Mouse (Mus musculus): ENCODE measurements at regions not wholly inside any gene's neighbourhood (a gene's known extent, or its start where the extent isn't known, plus 50 kb on each side); places are given as distances from the start of the nearest gene placed in this dataset.
A peak's percentile ranks its signal among the peaks of the same experiment; 100 is the strongest.

- no peak for DNase-seq (ENCODE audit: low spot score)
Measured at GRCm38 (mm10) chr9:103922356-103922755, 80.0 kb upstream of the Nphp3 start.

GRCm38 (mm10) chr9:103924641-103925040 lies 77.7 kb upstream of the Nphp3 start:
- DNase-seq (ENCODE audit: low spot score): no peak

DNA sequence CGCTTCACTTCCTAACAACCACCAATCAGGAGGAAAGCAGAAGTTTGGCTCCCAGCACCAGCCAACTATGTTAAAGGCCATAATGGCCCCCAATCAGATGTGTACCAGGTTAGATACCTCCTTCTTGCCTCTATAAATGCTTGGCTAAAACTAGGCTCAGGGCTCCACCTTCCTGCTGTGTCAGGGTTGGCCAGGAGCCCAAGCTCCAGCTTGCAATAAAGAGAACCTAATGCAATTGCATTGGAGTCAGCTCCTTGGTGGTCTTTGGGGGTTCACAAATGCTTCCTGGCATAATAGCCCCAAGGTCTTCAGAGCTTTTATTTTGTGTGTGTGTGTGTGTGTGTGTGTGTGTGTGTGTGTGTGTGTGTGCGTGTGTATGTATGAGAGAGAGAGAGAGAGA lies 76.9 kb upstream of the Nphp3 start:
- no peak for DNase-seq (ENCODE audit: low spot score)

DNA sequence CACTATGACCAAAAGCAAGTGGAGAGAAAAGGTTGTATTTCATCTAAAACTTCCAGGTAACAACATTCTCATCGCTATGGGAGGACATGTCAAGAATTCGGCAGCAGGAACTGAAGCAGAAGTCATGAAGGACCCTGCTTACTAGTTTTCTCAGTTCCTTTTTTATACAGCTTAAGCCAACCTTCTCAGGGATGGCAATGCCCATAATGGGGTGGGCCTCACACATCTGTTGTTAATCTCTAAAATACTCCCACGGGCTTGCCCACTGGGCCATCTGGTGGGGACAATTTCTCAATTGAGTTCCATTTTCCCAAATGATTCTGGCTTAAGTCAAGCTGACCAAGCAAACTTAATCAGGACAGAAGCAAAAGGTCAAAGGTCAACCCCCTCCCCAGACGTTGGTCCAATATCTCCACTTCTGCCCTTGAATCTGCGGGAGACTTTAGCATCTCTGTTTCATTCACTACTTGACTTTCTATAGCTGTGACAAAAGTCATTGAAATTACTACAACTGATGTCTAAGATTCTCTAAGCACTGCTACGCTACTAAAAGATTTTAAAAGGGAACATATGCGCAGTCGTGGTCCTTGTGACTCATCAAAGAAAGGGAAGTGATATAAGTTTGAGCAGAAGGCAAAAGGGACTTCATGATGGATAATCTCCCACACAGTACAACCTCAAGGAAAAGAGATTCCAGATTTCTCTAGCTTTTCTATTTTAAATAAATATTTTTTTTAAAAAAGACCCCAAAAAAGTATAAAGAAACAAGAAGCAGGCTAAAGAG lies 73.4 kb upstream of the Nphp3 start:
- DNase-seq (ENCODE audit: low spot score): no peak

GRCm38 (mm10) chr9:103938070-103938469 lies 64.3 kb upstream of the Nphp3 start:
- DNase-seq (ENCODE audit: low spot score): no peak

DNA sequence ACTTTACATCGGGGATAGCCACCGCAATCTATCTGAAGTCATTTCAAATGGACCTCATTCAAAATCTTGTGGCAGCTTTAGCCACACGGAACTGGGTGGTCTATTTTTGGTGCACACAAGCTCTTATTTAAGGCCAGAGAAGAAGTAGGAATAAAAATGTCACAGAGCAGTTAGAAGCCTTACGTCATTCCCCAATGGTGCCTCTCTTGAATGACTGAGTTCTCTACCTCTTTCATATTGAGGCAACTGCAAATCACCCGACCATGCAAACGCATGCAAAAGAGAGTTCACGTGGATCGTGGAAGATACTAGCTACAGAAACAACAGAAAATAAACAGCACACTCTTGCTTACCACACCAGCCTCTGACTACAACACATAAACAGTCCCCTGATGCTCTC lies 62.3 kb upstream of the Nphp3 start:
- DNase-seq (ENCODE audit: low spot score): no peak

- no peak for DNase-seq (ENCODE audit: low spot score)
Measured at GRCm38 (mm10) chr9:103940506-103940905, 61.8 kb upstream of the Nphp3 start.

GRCm38 (mm10) chr9:103941176-103941900 lies 61.0 kb upstream of the Nphp3 start:
- peak; percentile 43 for DNase-seq (ENCODE audit: low spot score)

DNA sequence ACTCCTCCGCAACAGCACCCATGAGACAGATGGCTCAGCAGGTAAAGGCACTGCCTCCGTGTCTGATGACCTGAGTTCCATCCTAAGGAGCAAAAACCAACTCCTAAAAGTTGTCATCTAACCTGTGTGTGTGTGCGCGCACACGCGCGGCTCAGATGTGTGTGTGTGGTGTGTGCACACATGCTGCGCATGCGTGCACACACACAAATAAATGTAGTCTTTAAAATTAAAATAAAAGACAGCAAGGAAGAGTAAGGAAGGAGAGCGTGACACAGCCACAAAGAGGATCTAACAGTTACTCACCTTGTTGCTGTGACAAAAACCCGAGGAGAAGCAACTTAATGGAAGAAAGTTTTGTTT lies 60.5 kb upstream of the Nphp3 start:
- no peak for DNase-seq (ENCODE audit: low spot score)

DNA sequence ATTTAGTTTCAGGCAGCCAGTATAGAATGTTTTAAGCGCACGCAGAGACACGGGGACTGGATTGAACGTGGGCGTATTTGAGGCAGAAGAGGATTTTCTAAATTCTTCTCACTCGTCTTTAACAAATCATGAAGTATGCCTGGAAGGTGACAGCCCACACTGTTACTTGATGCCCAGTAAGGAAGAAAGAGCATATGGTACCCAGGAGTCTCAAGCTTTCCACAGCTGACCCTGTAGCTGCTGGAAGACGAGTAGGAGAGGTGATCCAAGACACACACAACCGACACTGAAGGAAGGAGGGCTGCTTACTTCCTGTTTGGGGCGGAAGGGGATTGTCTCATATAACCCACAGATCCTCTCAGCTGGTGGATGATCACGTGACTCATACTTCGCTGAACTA lies 56.9 kb upstream of the Nphp3 start:
- no peak for DNase-seq (ENCODE audit: low spot score)

GRCm38 (mm10) chr9:103951799-103952198 lies 50.5 kb upstream of the Nphp3 start:
- DNase-seq (ENCODE audit: low spot score): no peak
